Mouse (Mus musculus): ENCODE measurements around the gene Theg.

Gene Theg

DNA sequence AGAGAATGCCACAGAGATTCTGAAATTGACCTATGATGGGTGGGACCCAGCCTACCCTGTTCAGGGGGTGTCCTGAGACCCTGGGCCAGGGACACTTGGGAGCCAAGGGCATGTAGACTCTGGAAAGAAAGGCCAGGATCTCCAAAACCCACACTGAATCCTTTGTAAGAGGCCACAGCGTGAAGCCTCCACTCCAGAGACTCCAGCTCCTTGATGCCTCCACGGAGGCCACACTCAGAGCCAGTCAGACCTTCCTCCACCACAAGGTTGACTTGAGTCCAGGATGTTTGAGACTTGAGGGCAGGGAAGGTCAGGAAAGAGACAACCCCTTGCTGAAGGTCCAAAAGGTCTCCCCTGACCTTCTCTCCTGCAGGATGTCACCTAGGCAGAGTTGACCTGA lies 52.7 kb downstream of the Theg start:
- DNase-seq = no peak

DNA sequence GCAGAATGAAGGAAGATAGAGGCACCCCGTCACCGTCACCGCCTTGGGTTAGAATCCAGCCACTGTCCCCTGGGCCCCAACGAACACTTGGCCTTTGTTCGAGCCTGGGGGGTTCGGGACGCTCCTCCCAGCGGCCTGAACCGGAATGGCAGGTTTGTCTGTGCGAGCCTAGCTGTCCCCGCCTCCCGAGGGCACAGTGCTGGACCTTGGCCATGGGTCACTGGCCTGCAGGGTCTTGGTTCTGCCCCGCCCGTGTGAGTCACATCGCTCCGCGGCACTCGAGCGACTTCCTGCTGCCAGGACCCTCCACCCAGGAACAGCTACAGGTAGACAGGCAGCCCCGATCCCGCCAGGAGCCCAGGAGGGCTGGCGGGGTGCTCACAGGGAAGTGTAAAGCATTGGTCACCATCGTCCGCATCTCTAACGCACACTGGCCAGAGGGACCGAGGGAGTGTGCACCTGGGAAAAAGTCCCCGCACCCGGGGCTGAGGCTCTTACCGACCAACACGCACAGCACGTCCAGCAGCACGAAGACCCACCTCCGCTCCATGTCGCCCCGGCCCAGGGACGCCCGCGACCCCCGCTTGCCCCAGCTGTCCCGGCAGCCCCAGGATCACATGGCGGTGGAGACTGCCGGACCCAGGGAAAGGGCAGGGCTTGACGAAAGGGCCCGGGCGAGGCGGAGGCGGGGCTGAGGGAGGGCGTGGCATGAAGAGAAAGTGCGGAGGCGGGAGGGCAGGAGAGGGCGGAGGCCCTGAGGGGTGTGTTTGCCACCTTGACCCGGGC lies 53.8 kb downstream of the Theg start, which contains the start of gene Plpp2:
TSS of gene Plpp2 (minus strand) at position 671 of the 786 bp plus-strand sequence.
- DNase-seq = peak; percentile 57

DNA sequence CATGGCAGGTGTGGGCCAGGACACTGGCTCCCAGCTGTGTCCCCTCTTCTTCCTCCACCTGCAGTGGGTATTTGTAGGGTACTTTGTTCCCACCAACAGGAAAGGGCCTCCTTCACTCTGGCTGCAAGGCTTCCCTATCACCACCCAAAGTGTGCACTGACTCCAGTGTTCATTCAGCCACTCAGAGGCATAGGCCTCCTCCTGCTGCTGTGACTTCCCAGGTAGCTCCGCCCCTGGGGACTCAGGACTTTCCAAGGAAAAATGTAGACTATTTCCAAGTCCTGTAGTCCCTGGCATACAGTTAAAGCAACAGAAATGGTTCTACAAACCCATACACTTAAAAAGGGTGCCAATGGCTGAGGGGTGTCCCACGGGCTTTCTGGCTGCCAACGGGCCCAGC lies 54.5 kb downstream of the Theg start:
- no peak for DNase-seq

DNA sequence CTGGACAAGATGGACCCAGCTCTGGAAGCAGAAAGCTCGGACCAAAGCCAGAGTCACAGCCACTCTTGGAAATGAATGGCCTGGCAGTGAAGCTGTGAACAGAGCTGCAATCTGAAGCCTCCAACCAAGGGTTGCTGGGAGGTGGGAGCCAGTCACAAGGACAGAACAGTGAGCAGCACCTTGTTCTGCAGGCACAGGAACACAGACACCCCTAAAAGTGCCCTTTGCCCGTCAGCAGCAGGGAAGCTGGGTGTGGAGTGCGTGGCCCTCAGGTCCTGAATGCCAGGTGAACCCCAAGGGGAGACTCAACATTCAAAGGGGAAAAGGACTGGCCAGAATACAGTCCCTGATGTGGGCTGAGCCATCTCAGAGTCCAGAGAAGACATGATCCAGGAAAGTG lies 55.5 kb downstream of the Theg start:
- no peak for DNase-seq

DNA sequence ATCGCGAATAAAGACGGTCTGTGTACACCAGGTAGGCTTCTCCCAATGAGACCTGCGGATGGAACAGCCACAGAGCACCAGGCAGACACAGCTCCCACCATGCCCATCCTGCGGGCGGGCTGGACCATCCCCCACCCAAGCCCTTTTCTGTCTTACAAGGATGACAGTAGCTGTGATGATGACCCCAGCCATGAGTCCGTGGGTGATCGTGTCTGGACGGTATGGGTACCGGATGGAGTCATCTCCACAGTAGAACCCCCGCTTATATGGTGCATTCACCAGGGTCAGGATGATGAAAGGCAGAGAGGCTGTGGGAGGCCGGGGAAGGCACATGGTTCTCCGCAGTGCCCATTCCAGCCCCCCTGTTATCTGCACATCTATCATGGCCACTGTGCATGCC lies 56.4 kb downstream of the Theg start:
- DNase-seq = no peak

DNA sequence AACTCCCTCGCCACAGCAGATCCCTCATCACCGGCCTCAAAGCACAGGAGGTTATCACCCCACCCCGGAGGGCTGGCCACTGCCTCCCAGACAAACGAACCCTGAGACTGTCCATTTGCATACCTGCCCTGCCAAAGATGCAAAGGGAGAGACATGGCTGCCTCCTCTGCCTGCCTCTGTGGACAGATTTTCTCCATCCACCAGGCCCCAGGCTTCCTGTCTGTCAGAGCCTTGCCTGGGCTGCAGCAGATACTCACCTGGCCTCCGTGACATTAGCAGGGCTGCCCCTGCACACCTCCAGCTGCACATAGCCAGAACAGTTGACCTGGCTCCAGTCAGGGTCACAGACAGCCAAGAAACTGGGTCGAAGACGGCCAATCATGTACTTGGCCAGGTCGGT lies 56.9 kb downstream of the Theg start:
- DNase-seq = no peak

DNA sequence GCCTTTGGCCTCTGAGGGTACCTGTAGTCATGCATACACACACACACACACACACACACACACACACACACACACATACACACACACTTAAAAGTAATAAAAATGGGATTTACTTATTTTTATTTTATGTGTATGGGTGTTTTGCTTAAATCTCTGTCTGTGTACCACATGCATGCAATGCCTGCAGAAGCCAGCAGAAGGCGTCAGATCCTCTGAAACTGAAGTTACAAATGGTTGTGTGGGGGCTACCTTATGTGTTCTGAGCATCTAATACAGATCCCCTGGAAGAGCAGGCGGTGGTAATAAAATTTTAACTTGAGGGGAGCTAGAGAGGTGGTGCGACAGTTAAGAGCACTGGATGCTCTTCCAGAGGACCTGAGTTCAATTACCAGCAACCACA lies 59.0 kb downstream of the Theg start:
- DNase-seq = no peak

DNA sequence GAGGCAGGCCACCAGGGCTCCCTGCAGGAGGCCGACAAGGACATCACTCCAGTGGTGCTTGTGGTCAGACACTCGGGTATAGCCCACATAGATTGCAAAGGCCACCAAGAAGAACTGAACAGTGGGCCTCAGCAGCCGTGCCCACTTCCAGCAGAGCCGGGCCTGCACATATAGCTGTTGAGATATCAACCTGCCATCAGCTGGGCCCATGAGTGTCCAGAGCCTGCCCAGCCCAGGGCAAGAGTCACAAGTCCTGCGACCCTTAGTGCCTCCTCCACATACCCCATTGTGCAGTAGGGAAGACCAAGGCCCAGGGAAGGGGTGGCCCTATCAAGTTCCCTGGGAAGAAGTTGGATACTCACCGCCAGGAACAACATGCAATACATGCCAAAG lies 59.7 kb downstream of the Theg start:
- no peak for DNase-seq

DNA sequence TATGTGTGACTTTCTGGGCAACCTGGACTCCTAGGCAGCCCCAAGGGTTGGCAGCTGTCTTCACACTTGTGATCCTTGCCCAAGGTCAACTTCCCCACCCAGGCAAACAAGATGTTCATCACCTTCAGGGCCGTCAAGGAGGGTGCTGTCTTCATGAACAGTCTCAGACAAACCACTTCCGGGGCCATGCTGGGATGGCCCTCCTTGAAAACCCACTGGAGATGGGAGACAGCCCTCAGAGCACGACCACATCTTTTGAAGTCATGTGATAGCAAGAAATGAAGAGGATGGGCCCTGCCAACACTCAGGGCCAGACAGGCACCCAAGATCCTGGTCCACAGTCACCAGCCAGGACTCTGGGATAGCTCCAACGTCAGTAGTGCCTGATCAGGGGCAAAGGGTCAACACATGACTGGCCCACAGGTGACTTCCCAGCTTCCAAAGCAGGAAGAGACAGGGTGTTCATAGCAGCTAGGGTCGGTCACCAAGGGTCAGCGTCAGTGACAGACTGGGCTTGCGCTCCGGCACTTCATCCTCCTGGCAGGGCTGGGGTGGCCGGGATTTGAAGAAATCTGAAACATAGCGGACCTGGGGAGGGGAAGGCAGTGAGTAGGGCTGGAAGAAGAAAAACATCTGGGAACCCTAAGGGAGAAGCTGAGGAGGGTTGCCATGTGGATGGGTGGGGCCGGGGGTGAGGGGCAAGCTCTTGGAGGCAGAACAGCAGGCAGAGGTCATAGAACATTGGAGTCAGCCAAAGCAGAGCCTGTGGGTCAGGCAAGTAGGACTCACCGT lies 60.3 kb downstream of the Theg start:
- DNase-seq = no peak
